Mouse (Mus musculus) cerebellum, postnatal 10 days (tissue): Measurements from ENCODE around the gene Olfr1441.

ENCODE experiments used
- DNase-seq, 2 experiments: peaks; one replicate each; pipeline ENCODE4 v3.0.0; 2021; ENCODE audit warnings: mixed read lengths in 2 of 2

Olfr1441 gene

GRCm38 (mm10) chr19:12463722-12464035, 46.4 kb downstream of the Olfr1441 start:
- DNase-seq = no peak

- DNase-seq = no peak
Observed at GRCm38 (mm10) chr19:12464127-12464526, 46.9 kb downstream of the Olfr1441 start.

GRCm38 (mm10) chr19:12464674-12465073, 47.4 kb downstream of the Olfr1441 start:
- no peak for DNase-seq

GRCm38 (mm10) chr19:12465530-12466144, 48.4 kb downstream of the Olfr1441 start:
- DNase-seq = no peak

GRCm38 (mm10) chr19:12466204-12466603, 49.0 kb downstream of the Olfr1441 start:
- DNase-seq = peak; percentile 68

GRCm38 (mm10) chr19:12467436-12467835, 50.2 kb downstream of the Olfr1441 start:
- DNase-seq = peak; percentile 64 to 74

- DNase-seq = no peak
Observed at GRCm38 (mm10) chr19:12471866-12472265, 54.6 kb downstream of the Olfr1441 start.

- DNase-seq = no peak
Observed at GRCm38 (mm10) chr19:12472381-12472976, 55.2 kb downstream of the Olfr1441 start.
